ENCODE assay signal across 8 mouse cellular contexts in the genomic region with DNA sequence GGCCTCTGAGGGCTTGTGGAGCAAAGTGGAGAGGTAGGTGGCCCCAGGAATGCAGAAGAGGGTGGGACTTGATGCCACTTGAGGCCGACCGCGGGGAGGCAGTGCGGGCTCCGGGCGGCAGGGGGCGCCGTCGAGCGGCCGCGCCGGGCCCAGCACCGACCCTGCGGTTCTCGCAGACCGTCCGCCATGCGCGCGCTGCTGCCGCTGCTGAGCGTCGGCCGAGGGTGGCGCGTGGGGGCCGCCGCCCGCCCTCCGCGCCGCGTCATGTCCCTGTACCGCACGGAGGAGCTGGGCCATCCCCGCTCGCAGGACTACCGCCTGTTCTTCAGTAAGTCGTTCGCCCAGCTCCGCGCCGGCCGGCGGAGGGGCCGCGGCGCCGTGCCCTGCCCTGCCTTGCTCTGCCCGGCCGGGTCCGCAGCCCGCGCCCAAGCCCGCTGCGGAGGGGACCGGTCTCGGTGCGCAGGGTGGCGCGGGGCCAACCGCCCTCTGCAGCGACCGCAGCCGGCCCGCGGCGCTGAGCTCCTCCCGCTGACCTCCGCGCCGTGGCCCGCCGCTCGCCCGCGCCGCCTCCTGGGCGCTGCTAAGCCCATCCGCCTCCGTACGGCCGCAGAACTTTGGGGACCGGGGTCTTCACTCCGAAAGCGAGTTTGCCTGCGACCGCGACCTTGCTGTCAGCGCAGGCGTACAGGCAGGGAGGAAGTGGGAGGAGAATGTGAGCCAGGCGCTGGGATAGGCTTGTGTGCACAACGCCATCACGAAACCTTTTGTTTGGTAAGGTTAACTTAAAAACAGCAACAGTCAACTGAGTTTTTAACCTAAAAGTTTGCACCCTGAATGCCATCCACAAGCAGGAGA. TPM values are rescaled to one million over a fixed set of nuclear protein-coding genes. Genes with fewer than 3 reads are reported as not detected.
A peak's percentile ranks its signal among the peaks of the same experiment; 100 is the strongest.
DNase-seq lines count a peak whose midpoint lies in the region; ATAC-seq and TF ChIP-seq lines count a peak whose summit lies in the region.

TSS of gene Ppa2 (plus strand) at position 157 of the 855 bp plus-strand sequence.

- peak; percentile 78 for TF ChIP-seq CTCF in ES-Bruce4 (IDR thresholded peaks at IDR 0.05; ENCODE audit: low read depth, low read length)
- peak; percentile 43; the same call in 1 of the 2 replicates for TF ChIP-seq CTCF in lung, adult 2 months (IDR thresholded peaks at IDR 0.05; ENCODE audit: insufficient read depth, low read length)

- peak; percentile 93 for ATAC-seq in cerebellum, adult (ENCODE audit: insufficient number of reproducible peaks, low FRiP score, low TSS enrichment)
- peak; percentile 95 for ATAC-seq in forebrain, embryonic 14.5 days
- ATAC-seq in neutrophil, adult 5-6 weeks (ENCODE audit: extremely low read depth, insufficient number of reproducible peaks, low FRiP score, poor library complexity, severe bottlenecking): peak; percentile 78

- WGBS in forebrain, embryonic 14.5 days: under 1% methylated on average over 82 of the region's 95 CpGs
- WGBS in lung, adult 2 months: under 1% methylated on average over 94 of the region's 95 CpGs

- peak within 1 kb of the TSS; percentile 48 for H3K27ac ChIP-seq in ES-Bruce4 (ENCODE audit: insufficient read depth, low read length)
- H3K27ac ChIP-seq in forebrain, embryonic 14.5 days (ENCODE audit: low read depth, low read length): peak within 1 kb of the TSS; percentile 96

- peak; percentile 94 for DNase-seq in forebrain, embryonic 14.5 days (ENCODE audit: low spot score)
- DNase-seq in heart, postnatal 14 days: peak; percentile 84 to 86
- peak; percentile 77 for DNase-seq in layer of hippocampus, adult 11-12 months (ENCODE audit: low spot score)
- DNase-seq in lung, adult 2 months: peak; percentile 81
- peak; percentile 78 to 88 for DNase-seq in thymus, adult 18-20 months

- peak within 1 kb of the TSS; percentile 71 for H3K4me3 ChIP-seq in ES-Bruce4 (ENCODE audit: low read depth, low read length)
- H3K4me3 ChIP-seq in forebrain, embryonic 14.5 days (ENCODE audit: low read depth, low read length): peak within 1 kb of the TSS; percentile 84
- peak within 1 kb of the TSS; percentile 92 for H3K4me3 ChIP-seq in lung, adult 2 months (replicated peaks; ENCODE audit: extremely low read depth, low read depth, low read length)

- H3K9ac ChIP-seq in ES-Bruce4 (ENCODE audit: low read depth, poor library complexity, severe bottlenecking): peak within 1 kb of the TSS; percentile 90
- peak within 1 kb of the TSS; percentile 93 for H3K9ac ChIP-seq in forebrain, embryonic 14.5 days (ENCODE audit: low read length)

- peak; percentile 63 for TF ChIP-seq POLR2A in ES-Bruce4 (IDR thresholded peaks at IDR 0.05; ENCODE audit: insufficient read depth, low read length)
- peak; percentile 91; the same call in 1 of the 2 replicates for TF ChIP-seq POLR2A in lung, adult 2 months (IDR thresholded peaks at IDR 0.05; ENCODE audit: borderline replicate concordance, extremely low read depth, low read depth, low read length)

- intact Hi-C loops in heart, postnatal 14 days (cut with DNase I): loop anchor here (5.0 to 10.0 kb wide), 5 partner anchors 205 to 1322 kb away; partner anchors contain the start of gene Tet2

- no peaks in the 10 kb centered on the region for H3K9me3 ChIP-seq in ES-Bruce4 (replicated peaks; ENCODE audit: control insufficient read depth, insufficient read depth, low read length, poor library complexity, severe bottlenecking)
- no peaks in the 10 kb centered on the region for H3K9me3 ChIP-seq in forebrain, embryonic 14.5 days (replicated peaks; ENCODE audit: control insufficient read depth, low read length)

- H3K4me1 ChIP-seq in ES-Bruce4 (ENCODE audit: control insufficient read depth, insufficient read depth, low read length): no peaks in the 10 kb centered on the region
- peaks cover 2% of the 10 kb centered on the region; the same call in 1 of the 2 replicates for H3K4me1 ChIP-seq in forebrain, embryonic 14.5 days (ENCODE audit: control insufficient read depth, insufficient read depth, low read length)
- no peaks in the 10 kb centered on the region for H3K4me1 ChIP-seq in lung, adult 2 months (ENCODE audit: control insufficient read depth, insufficient read depth, low read length)

- no peaks in the 10 kb centered on the region for H3K36me3 ChIP-seq in ES-Bruce4 (ENCODE audit: control insufficient read depth, insufficient read depth, low read length, poor library complexity, severe bottlenecking)
- H3K36me3 ChIP-seq in forebrain, embryonic 14.5 days (ENCODE audit: control insufficient read depth, insufficient read depth, low read length): no peaks in the 10 kb centered on the region

- H3K27me3 ChIP-seq in ES-Bruce4 (ENCODE audit: control insufficient read depth, insufficient read depth, low read length, poor library complexity, severe bottlenecking): no peaks in the 10 kb centered on the region
- H3K27me3 ChIP-seq in forebrain, embryonic 14.5 days (replicated peaks; ENCODE audit: control insufficient read depth, insufficient read depth, low read length): no peaks in the 10 kb centered on the region

- 0 out of 2 replicates have a peak, but pooled peaks have one; percentile 7 for TF ChIP-seq EP300 in ES-Bruce4 (IDR thresholded peaks at IDR 0.05; ENCODE audit: insufficient read depth, low read depth, low read length)

- peak within 1 kb of the TSS; percentile 62 for H3K4me2 ChIP-seq in forebrain, embryonic 14.5 days (ENCODE audit: low read length)

RNA-seq across cellular contexts. Expression of gene Ppa2, which starts in this region (rescaled TPM):
- 50.8 and 51.0 TPM in 2 replicates for polyA plus RNA-seq in ES-Bruce4 (2011; ENCODE audit: insufficient read depth, insufficient read length, low read depth, missing spikeins)
- 75.5 and 79.9 TPM in 2 replicates for polyA plus RNA-seq in forebrain, embryonic 14.5 days (2014; fragmentation: Nextera tagmentation; extraction: Ambion mirVana)
- total RNA-seq in heart, postnatal 14 days (2021): 100 to 1,000 TPM; 110 to 112 TPM
- polyA plus RNA-seq in lung, adult 2 months (2012; rRNA removed): 34.6 and 59.2 TPM in 2 replicates
- 28.4 and 30.0 TPM in 2 replicates for total RNA-seq in neutrophil, adult 5-6 weeks (2017)

Comparison
In these comparisons a context has a peak if more than half of its experiments do, and no peak if none do; other contexts are left out.
1. Peak in every context shown above with its lines: DNase-seq, ATAC-seq, H3K4me3 ChIP-seq and H3K27ac ChIP-seq.